Mouse (Mus musculus): Measurements from ENCODE around the gene Ccdc149. TPM values are rescaled to one million over a fixed set of nuclear protein-coding genes. Genes with fewer than 3 reads are reported as not detected.

Gene Ccdc149
- polyA plus RNA-seq, 1 experiment from 2014 or later = 2.5 TPM

- no peak for ATAC-seq (replicated peaks; ENCODE audit: insufficient number of reproducible peaks, insufficient read depth, low FRiP score, low read depth)
- Histone ChIP-seq H3K4me2 (peak overlapping the region; percentile 87), H3K4me3 (peak overlapping the region; percentile 55), H3K9ac (peak overlapping the region; percentile 60), H3K27ac (peak overlapping the region; percentile 91), H3K27me3 (no peaks in the 10 kb centered on the region), H3K36me3 (no peaks in the 10 kb centered on the region), H3K4me1 (replicated peaks) (peaks cover 16% of the 10 kb centered on the region), H3K9me3 (replicated peaks) (0 out of 2 replicates have a peak, but pooled peaks cover 3% of the 10 kb centered on the region)
- 7% methylated on average over 7 of the region's 7 CpGs for WGBS
These were observed 5.5 kb upstream of the Ccdc149 start for GRCm38 (mm10) chr5:52476826-52477225.

DNA sequence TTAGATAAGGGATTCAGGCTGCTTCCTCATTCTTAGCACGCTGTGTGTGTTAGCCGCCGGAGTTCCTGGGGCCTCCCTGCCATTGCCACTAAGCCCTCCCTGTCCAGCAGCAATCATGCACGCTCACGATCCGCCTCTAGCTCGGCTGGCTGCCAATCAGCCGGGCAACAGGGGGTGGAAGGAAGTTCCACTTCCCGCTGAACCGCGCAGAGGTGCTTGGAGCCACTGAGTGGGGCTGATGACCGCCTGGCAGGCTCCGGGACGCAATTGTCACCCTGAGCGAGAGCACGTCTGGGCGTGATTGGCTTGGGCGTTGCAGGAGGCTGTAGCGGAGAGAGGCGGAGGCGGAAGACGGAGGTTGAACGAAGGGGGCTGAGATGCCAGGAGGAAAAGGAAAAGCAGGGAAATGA, 5.0 kb upstream of the Ccdc149 start:
- WGBS = under 1% methylated on average over 23 of the region's 23 CpGs
- H3K4me3 ChIP-seq = peak overlapping the region; percentile 55
- peak; percentile 95 for ATAC-seq (replicated peaks; ENCODE audit: insufficient number of reproducible peaks, insufficient read depth, low FRiP score, low read depth)

DNA sequence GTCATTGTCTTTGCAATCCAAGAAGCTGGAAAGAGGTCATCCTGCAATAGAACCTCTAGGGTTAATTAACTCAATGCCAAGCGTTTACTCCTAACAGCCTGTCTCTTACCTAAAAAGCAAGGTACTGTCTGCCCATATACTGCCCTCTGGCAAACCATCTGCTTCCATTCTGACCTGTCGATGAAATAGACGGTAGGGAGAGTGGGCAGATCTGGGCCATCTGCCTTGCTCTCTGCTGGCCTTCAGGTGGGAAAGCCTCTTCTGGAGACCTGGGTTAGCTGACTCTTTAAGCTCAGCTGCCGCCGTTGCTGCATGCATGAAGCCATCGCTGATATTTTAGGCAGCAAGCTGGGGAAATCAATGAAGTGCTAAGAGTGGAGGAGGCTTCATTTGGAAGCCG, 2.7 kb upstream of the Ccdc149 start:
- no peak overlapping the region for H3K4me2 ChIP-seq

More for the DNA sequence above, 5.0 kb upstream of the Ccdc149 start:
- Histone ChIP-seq H3K4me1 (replicated peaks) (peaks cover 16% of the 10 kb centered on the region), H3K9me3 (replicated peaks) (0 out of 2 replicates have a peak, but pooled peaks cover 3% of the 10 kb centered on the region), H3K27me3 (no peaks in the 10 kb centered on the region), H3K27ac (peak overlapping the region; percentile 91), H3K4me2 (peak overlapping the region; percentile 87), H3K9ac (peak overlapping the region; percentile 60), H3K36me3 (no peaks in the 10 kb centered on the region)

DNA sequence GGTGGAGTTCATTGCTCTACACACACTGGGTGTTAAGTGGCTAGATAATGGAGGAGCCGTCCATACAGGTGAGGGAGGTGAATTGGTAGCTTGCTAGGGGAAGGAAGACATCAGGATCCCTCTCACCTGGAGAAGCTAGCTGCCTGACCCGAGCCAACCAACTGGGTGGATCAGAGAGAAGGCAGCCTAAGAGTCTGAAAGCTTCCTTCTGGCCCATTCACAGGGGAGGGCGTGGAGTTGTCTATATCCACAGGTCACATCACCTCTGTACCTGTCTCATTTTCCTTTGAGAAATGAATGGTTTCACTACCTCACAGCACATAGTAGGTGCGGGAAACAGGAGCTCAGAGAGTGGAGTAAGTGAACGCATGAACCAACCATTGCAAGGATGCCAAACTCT, 770 bp downstream of the Ccdc149 start:
- H3K4me3 ChIP-seq = peak overlapping the region; percentile 73
- peak overlapping the region; percentile 95 for H3K4me2 ChIP-seq
- no peak overlapping the region for H3K27ac ChIP-seq
- H3K4me1 ChIP-seq (replicated peaks) = no peaks in the 10 kb centered on the region; the same call in 1 of the 2 replicates
- H3K9me3 ChIP-seq (replicated peaks) = no peaks in the 10 kb centered on the region
- H3K36me3 ChIP-seq = no peaks in the 10 kb centered on the region
- 0 out of 2 replicates have a peak, but pooled peaks have one; percentile 14 for ATAC-seq (replicated peaks; ENCODE audit: insufficient number of reproducible peaks, insufficient read depth, low FRiP score, low read depth)
- no peaks in the 10 kb centered on the region for H3K27me3 ChIP-seq
- peak overlapping the region; percentile 82; the same call in 1 of the 2 replicates for H3K9ac ChIP-seq
- WGBS = 64% methylated on average over 5 of the region's 5 CpGs

More for the DNA sequence above, 2.7 kb upstream of the Ccdc149 start:
- no peak overlapping the region for H3K9ac ChIP-seq
- peaks cover 16% of the 10 kb centered on the region for H3K4me1 ChIP-seq (replicated peaks)
- H3K27ac ChIP-seq = no peak overlapping the region
- no peak overlapping the region for H3K4me3 ChIP-seq
- WGBS = 87% methylated on average over 7 of the region's 7 CpGs
- H3K27me3 ChIP-seq = no peaks in the 10 kb centered on the region
- 0 out of 2 replicates have a peak, but pooled peaks cover 3% of the 10 kb centered on the region for H3K9me3 ChIP-seq (replicated peaks)
- no peaks in the 10 kb centered on the region for H3K36me3 ChIP-seq
- no peak for ATAC-seq (replicated peaks; ENCODE audit: insufficient number of reproducible peaks, insufficient read depth, low FRiP score, low read depth)

DNA sequence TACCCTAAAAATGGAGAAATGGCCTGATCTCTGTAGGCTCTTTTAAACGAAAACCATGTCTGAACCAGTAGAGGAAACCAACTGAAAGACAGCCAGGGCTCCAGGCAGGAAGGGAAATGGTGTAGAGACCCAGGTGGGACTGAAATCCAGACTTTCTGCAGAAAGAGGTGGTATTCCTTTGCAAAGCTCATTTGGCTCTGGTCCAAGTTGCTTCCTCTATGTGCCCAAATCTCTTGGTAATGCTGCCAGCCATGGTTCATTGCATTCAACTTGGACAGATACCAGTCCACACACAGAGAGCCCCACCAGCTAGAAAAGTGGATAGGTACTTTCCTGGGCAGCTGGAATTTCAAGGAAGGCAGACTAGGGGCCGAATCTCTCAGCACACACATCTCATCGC, 3.5 kb downstream of the Ccdc149 start:
- Histone ChIP-seq H3K9me3 (replicated peaks) (peaks cover 5% of the 10 kb centered on the region; the same call in 1 of the 2 replicates), H3K4me2 (no peak overlapping the region), H3K4me3 (no peak overlapping the region), H3K9ac (no peak overlapping the region), H3K27me3 (no peaks in the 10 kb centered on the region), H3K27ac (no peak overlapping the region), H3K36me3 (no peaks in the 10 kb centered on the region), H3K4me1 (replicated peaks) (no peaks in the 10 kb centered on the region; the same call in 1 of the 2 replicates)
- ATAC-seq (replicated peaks; ENCODE audit: insufficient number of reproducible peaks, insufficient read depth, low FRiP score, low read depth) = no peak
- WGBS = 82% methylated on average over 3 of the region's 3 CpGs

GRCm38 (mm10) chr5:52462447-52462846, 8.9 kb downstream of the Ccdc149 start:
- Histone ChIP-seq H3K4me2 (no peak overlapping the region), H3K4me3 (no peak overlapping the region), H3K27me3 (no peaks in the 10 kb centered on the region), H3K27ac (no peak overlapping the region), H3K9me3 (replicated peaks) (peaks cover 5% of the 10 kb centered on the region; the same call in 1 of the 2 replicates), H3K36me3 (no peaks in the 10 kb centered on the region), H3K4me1 (replicated peaks) (peaks cover 3% of the 10 kb centered on the region), H3K9ac (no peak overlapping the region)
- no peak for ATAC-seq (replicated peaks; ENCODE audit: insufficient number of reproducible peaks, insufficient read depth, low FRiP score, low read depth)
- WGBS = 73% methylated on average over 2 of the region's 2 CpGs

DNA sequence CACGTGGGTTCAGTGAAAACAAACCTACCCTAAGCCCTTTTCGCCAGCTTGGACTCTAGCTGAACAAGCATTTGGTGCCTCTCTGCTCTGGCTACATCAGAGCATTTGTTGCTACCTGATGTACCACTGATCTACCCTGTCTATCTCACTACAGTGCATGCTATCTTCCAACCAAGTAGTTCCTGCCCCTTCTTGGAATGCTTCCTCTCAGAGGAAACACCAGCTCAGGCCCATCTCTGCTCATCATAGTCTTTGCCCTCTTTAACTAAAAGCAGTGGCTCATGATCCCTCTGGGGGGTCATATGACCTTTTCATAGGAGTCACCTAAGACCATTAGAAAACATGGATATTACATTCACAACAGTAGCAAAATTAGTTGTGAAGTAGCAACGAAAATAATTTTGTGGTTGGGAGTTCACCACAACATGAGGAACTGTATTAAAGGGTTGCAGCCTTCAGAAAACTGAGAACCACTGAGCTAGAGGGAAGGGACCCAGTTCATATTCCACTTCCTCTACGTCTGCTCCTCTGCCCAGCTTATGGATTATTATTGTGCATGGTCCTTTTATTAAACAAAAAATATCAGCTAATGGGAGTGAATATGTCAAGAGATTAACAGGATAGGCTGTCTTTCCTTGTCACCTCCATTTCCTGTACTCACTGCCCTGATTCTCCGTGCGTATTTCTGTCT, 9.7 kb downstream of the Ccdc149 start:
- Histone ChIP-seq H3K9me3 (replicated peaks) (peaks cover 5% of the 10 kb centered on the region; the same call in 1 of the 2 replicates), H3K4me3 (no peak overlapping the region), H3K27ac (no peak overlapping the region), H3K4me1 (replicated peaks) (peaks cover 8% of the 10 kb centered on the region), H3K9ac (no peak overlapping the region), H3K27me3 (no peaks in the 10 kb centered on the region), H3K4me2 (no peak overlapping the region), H3K36me3 (no peaks in the 10 kb centered on the region)
- no peak for ATAC-seq (replicated peaks; ENCODE audit: insufficient number of reproducible peaks, insufficient read depth, low FRiP score, low read depth)
- WGBS = 60% methylated on average over 6 of the region's 6 CpGs

GRCm38 (mm10) chr5:52459308-52459707, 12.0 kb downstream of the Ccdc149 start:
- H3K27ac ChIP-seq = no peak overlapping the region
- H3K4me1 ChIP-seq (replicated peaks) = peaks cover 8% of the 10 kb centered on the region
- no peaks in the 10 kb centered on the region for H3K27me3 ChIP-seq
- no peaks in the 10 kb centered on the region for H3K36me3 ChIP-seq
- 60% methylated on average over 4 of the region's 4 CpGs for WGBS
- H3K4me3 ChIP-seq = no peak overlapping the region
- H3K9me3 ChIP-seq (replicated peaks) = no peaks in the 10 kb centered on the region
- H3K9ac ChIP-seq = no peak overlapping the region
- H3K4me2 ChIP-seq = no peak overlapping the region
- ATAC-seq (replicated peaks; ENCODE audit: insufficient number of reproducible peaks, insufficient read depth, low FRiP score, low read depth) = no peak

DNA sequence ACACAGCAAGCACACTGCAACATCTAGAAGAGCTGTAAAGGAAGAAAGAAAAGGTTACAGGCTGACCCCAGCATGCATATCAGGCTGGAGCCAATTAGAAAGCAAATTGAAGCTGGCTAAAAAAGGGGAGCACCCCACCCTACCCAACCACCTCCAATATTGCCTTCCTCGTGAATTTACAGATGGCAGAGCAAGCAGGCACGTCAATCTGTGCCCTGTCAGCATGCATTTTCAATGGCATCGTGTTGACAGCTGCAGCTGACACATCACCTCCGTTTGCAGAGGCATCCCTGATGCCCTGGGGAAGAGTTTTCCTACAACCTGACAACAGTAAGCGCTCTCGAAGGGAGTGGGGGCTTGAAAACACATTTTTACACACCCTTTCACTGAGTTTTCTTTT, 14.2 kb downstream of the Ccdc149 start:
- Histone ChIP-seq H3K4me1 (replicated peaks) (peaks cover 8% of the 10 kb centered on the region), H3K4me2 (no peak overlapping the region), H3K27me3 (no peaks in the 10 kb centered on the region), H3K9me3 (replicated peaks) (no peaks in the 10 kb centered on the region), H3K36me3 (no peaks in the 10 kb centered on the region), H3K9ac (no peak overlapping the region), H3K4me3 (no peak overlapping the region), H3K27ac (no peak overlapping the region)
- no peak for ATAC-seq (replicated peaks; ENCODE audit: insufficient number of reproducible peaks, insufficient read depth, low FRiP score, low read depth)
- 33% methylated on average over 6 of the region's 6 CpGs for WGBS

- no peak overlapping the region for H3K9ac ChIP-seq
- no peak for ATAC-seq (replicated peaks; ENCODE audit: insufficient number of reproducible peaks, insufficient read depth, low FRiP score, low read depth)
- WGBS = 77% methylated on average over 9 of the region's 9 CpGs
- H3K36me3 ChIP-seq = no peaks in the 10 kb centered on the region
- H3K27ac ChIP-seq = no peak overlapping the region
- no peak overlapping the region for H3K4me3 ChIP-seq
- no peak overlapping the region for H3K4me2 ChIP-seq
- no peaks in the 10 kb centered on the region for H3K27me3 ChIP-seq
- no peaks in the 10 kb centered on the region for H3K4me1 ChIP-seq (replicated peaks)
- no peaks in the 10 kb centered on the region for H3K9me3 ChIP-seq (replicated peaks)
These were observed 20.5 kb downstream of the Ccdc149 start for GRCm38 (mm10) chr5:52450821-52451220.

DNA sequence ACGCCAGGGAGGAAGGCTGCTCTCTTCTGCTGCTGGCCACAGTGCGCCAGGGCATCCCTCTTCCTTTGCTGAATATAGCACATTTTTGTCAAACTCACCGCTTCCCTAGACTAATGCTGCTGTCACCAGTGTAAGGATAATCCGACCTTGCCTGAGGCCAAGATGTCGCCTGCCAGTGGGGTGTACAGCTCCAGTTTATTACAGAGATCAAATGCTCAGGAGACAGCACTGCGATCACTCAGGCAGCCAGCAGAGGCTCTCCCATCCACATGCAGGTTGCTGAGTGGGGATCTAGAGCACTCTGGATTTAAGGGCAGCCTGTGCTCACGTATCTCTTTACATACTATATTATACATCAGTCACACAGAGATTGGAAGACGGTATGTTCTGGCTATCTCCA, 22.1 kb downstream of the Ccdc149 start:
- Histone ChIP-seq H3K9me3 (replicated peaks) (no peaks in the 10 kb centered on the region), H3K4me1 (replicated peaks) (no peaks in the 10 kb centered on the region), H3K36me3 (no peaks in the 10 kb centered on the region), H3K4me3 (no peak overlapping the region), H3K9ac (no peak overlapping the region), H3K27ac (no peak overlapping the region), H3K4me2 (no peak overlapping the region), H3K27me3 (no peaks in the 10 kb centered on the region)
- ATAC-seq (replicated peaks; ENCODE audit: insufficient number of reproducible peaks, insufficient read depth, low FRiP score, low read depth) = no peak
- 71% methylated on average over 8 of the region's 8 CpGs for WGBS

- no peak overlapping the region for H3K9ac ChIP-seq
- H3K4me2 ChIP-seq = no peak overlapping the region
- H3K4me1 ChIP-seq (replicated peaks) = no peaks in the 10 kb centered on the region
- H3K9me3 ChIP-seq (replicated peaks) = no peaks in the 10 kb centered on the region
- no peak for ATAC-seq (replicated peaks; ENCODE audit: insufficient number of reproducible peaks, insufficient read depth, low FRiP score, low read depth)
- no peaks in the 10 kb centered on the region for H3K27me3 ChIP-seq
- 89% methylated on average over 11 of the region's 11 CpGs for WGBS
- no peak overlapping the region for H3K27ac ChIP-seq
- no peak overlapping the region for H3K4me3 ChIP-seq
- no peaks in the 10 kb centered on the region for H3K36me3 ChIP-seq
These were observed 31.0 kb downstream of the Ccdc149 start for GRCm38 (mm10) chr5:52440278-52440677.
